Mouse (Mus musculus) lung, adult 10 weeks (tissue): Measurements from ENCODE around the gene Olfr417. TPM values are rescaled to one million over a fixed set of nuclear protein-coding genes. Genes with fewer than 3 reads are reported as not detected.

Experiments used
- polyA plus RNA-seq: library from polyadenylated mRNA; stranded (reverse); fragments of 350-450 nt; fragmentation: Illumina TruSeq; extraction: RNeasy Lipid Tissue Mini Kit (QIAGEN cat#74804); gene quantifications from one replicate; pipeline ENCODE4 v1.2.3, GENCODE M21; 2014; ENCODE audit warnings: low read depth, low replicate concordance; ENCODE audit not compliant: insufficient read depth

The Olfr417 gene
- not detected for polyA plus RNA-seq

GRCm38 (mm10) chr1:174364882-174365451 is at the start of gene Olfr417:
Gene Olfr417 (plus strand): TSS chr1:174365122.

GRCm38 (mm10) chr1:174330218-174330617 is 34.7 kb upstream of the Olfr417 start, which contains the start of gene Mptx1:
Gene Mptx1 (plus strand): TSS chr1:174330518.

GRCm38 (mm10) chr1:174390746-174391145 is 25.8 kb downstream of the Olfr417 start, which contains the start of gene Olfr248:
Gene Olfr248 (plus strand): TSS chr1:174391046.

GRCm38 (mm10) chr1:174423764-174424163 is 58.8 kb downstream of the Olfr417 start, which contains the start of gene Olfr414:
Gene Olfr414 (plus strand): TSS chr1:174424064.

Other genes starting within 250 kb of the Olfr417 start
- gene Olfr231, start 244.0 kb upstream of the Olfr417 start, polyA plus RNA-seq: not detected
- not detected for gene Olfr424, start 233.6 kb upstream of the Olfr417 start, polyA plus RNA-seq
- gene Olfr420, start 209.5 kb upstream of the Olfr417 start, polyA plus RNA-seq: not detected
- 0.08 TPM for gene Spta1, start 192.3 kb upstream of the Olfr417 start, polyA plus RNA-seq
- gene Olfr419, start 113.1 kb upstream of the Olfr417 start, polyA plus RNA-seq: not detected
- gene Mptx1, start 34.6 kb upstream of the Olfr417 start, polyA plus RNA-seq: not detected
- not detected for gene Olfr248, start 25.9 kb downstream of the Olfr417 start, polyA plus RNA-seq
- not detected for gene Olfr414, start 58.9 kb downstream of the Olfr417 start, polyA plus RNA-seq
- gene Olfr220, start 77.0 kb downstream of the Olfr417 start, polyA plus RNA-seq: not detected
- gene Fmn2, start 136.7 kb downstream of the Olfr417 start, polyA plus RNA-seq: 0.48 TPM